Mouse (Mus musculus) megakaryocyte, embryonic 14.5 days (primary cell): ENCODE measurements at regions not wholly inside any gene's neighbourhood (a gene's known extent, or its start where the extent isn't known, plus 50 kb on each side); places are given as distances from the start of the nearest gene placed in this dataset.

Experiments used
- FLI1 ChIP-seq: IDR thresholded peaks from 2 replicates; pipeline ENCODE4 v1.6.1; 2012; ENCODE audit warnings: low read length, inconsistent platforms, mixed read lengths
- GATA1 ChIP-seq: IDR thresholded peaks from 3 replicates; pipeline ENCODE4 v1.6.1; 2012; ENCODE audit warnings: mixed read lengths, low read length, inconsistent platforms, borderline replicate concordance

- TF ChIP-seq FLI1 (no peak), GATA1 (no peak)
Measured at GRCm38 (mm10) chr12:15357808-15358207, 458.9 kb downstream of the Trib2 start.
